Comparison of ENCODE assay signal across 21 mouse cellular contexts in the genomic region with DNA sequence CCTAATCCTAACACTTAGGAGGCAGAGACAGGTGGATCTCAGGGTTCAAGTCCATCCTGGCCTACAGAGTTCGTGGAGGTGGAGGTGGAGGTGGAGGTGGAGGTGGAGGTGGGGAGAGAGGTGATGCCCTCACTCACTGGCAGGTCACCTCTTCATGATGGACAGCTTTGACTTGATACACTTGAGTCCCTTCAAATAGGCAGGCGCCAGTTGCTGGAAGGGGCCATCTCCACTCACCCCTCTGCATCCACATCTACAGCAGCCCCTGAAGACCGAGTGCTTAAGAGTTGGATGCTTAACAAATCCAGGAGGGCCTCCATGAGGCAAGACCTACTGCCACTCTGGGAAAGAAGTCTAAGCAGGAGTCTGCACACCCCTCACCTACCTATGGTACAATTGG. TPM values are rescaled to one million over a fixed set of nuclear protein-coding genes. Genes with fewer than 3 reads are reported as not detected.
DNase-seq lines count a peak whose midpoint lies in the region; TF ChIP-seq lines count a peak whose summit lies in the region.
"Had no signal": no experiment of that assay in that cellular context is flagged by ENCODE, and none has a peak within 500 bp of the region (broad histone marks: within the 10 kb centered on the region; RNA-seq: fewer than 3 reads in every experiment).

No protein-coding gene starts in this region.

- H3K27me3 ChIP-seq in heart, adult 2 months (ENCODE audit: control insufficient read depth, insufficient read depth, low read length) = no peaks in the 10 kb centered on the region
- H3K27me3 ChIP-seq in heart, embryonic 10.5 days (ENCODE audit: insufficient read depth, poor library complexity, severe bottlenecking) = no peaks in the 10 kb centered on the region
- H3K27me3 ChIP-seq: CH12.LX, Patski had no signal

- H3K27ac ChIP-seq in heart, adult 2 months = no peak overlapping the region
- H3K27ac ChIP-seq in heart, embryonic 10.5 days = no peak overlapping the region

- TF ChIP-seq CTCF in heart, adult 2 months (IDR thresholded peaks at IDR 0.05) = no peak

- no peaks in the 10 kb centered on the region for H3K79me2 ChIP-seq in heart, adult 2 months (replicated peaks; ENCODE audit: control insufficient read depth, insufficient read depth, low read length)

- H3K9ac ChIP-seq in heart, adult 2 months (ENCODE audit: low read depth, low read length) = no peak overlapping the region

- peak; percentile 80 for DNase-seq in heart, adult 11 months
- DNase-seq in heart, adult 2 months = no peak
- peak; percentile 54 for DNase-seq in heart, embryonic 10.5 days (ENCODE audit: low spot score)
- no peak for DNase-seq in heart, postnatal 25 days (ENCODE audit: low spot score)
- DNase-seq: adrenal gland, adult 2 months; adrenal gland, adult 8-10 months; adrenal gland, postnatal 10 days; adrenal gland, postnatal 14 days; adrenal gland, postnatal 25 days; adrenal gland, postnatal 36 days; B cell, adult 2 months; cerebellum, adult 11 months; cerebellum, adult 11-12 months; cerebellum, adult 18-20 months had no signal

- H3K9me3 ChIP-seq in heart, embryonic 10.5 days = no peaks in the 10 kb centered on the region
- H3K9me3 ChIP-seq: G1E had no signal

- no peak for TF ChIP-seq EP300 in heart, adult 2 months (IDR thresholded peaks at IDR 0.05; ENCODE audit: insufficient read depth, low read depth, low read length)

- peaks cover 2% of the 10 kb centered on the region; the same call in 1 of the 2 replicates for H3K4me1 ChIP-seq in heart, adult 2 months (ENCODE audit: control insufficient read depth, insufficient read depth, low read length)
- no peaks in the 10 kb centered on the region; the same call in 1 of the 2 replicates for H3K4me1 ChIP-seq in heart, embryonic 10.5 days

- no peak overlapping the region for H3K4me3 ChIP-seq in heart, adult 2 months
- no peak overlapping the region for H3K4me3 ChIP-seq in heart, embryonic 10.5 days

- intact Hi-C loops in heart, adult 2 months (cut with DNase I) = no loop called here
- intact Hi-C loops in heart, postnatal 25 days (cut with DNase I) = no loop called here

- no peaks in the 10 kb centered on the region for H3K36me3 ChIP-seq in heart, adult 2 months (ENCODE audit: control insufficient read depth, insufficient read depth, low read length)
- H3K36me3 ChIP-seq in heart, embryonic 10.5 days = peaks cover 99% of the 10 kb centered on the region

- no peak for TF ChIP-seq POLR2A in heart, adult 2 months (IDR thresholded peaks at IDR 0.05; ENCODE audit: insufficient read depth, low read depth, low read length)

- WGBS in heart, adult 2 months = 89% methylated on average over 3 of the region's 3 CpGs
- WGBS in heart, embryonic 10.5 days = 87% methylated on average over 3 of the region's 3 CpGs

RNA-seq across cellular contexts. Expression of gene Usp22, which starts 11.5 kb away (rescaled TPM):
- 10 to 100 TPM; 21.7 to 27.1 TPM for total RNA-seq in heart, adult 2 months (2021)
- 22.6 and 26.7 TPM in 2 replicates for polyA plus RNA-seq in heart, adult 2 months (2012; rRNA removed)
- polyA plus RNA-seq in heart, embryonic 10.5 days (2016; fragmentation: Nextera tagmentation; extraction: Ambion mirVana) = 105 and 106 TPM in 2 replicates
- 10 to 100 TPM; 28.1 to 30.6 TPM for total RNA-seq in heart, postnatal 25 days (2021)

RNA-seq across cellular contexts. Expression of gene Tnfrsf13b, which starts 36.8 kb away (rescaled TPM):
- total RNA-seq in heart, adult 2 months (2021) = under 1 TPM; 0.25 to 0.70 TPM
- polyA plus RNA-seq in heart, adult 2 months (2012; rRNA removed) = 1.5 and 4.4 TPM in 2 replicates
- 1.1 and 1.2 TPM in 2 replicates for polyA plus RNA-seq in heart, embryonic 10.5 days (2016; fragmentation: Nextera tagmentation; extraction: Ambion mirVana)
- total RNA-seq in heart, postnatal 25 days (2021) = 1 to 10 TPM in 1 of 2 experiments, under 1 TPM in 1; 0.44 to 1.0 TPM
- polyA plus RNA-seq: C2C12, Patski had no signal

RNA-seq across cellular contexts. Expression of gene Aldh3a1, which starts 44.0 kb away (rescaled TPM):
- total RNA-seq in heart, adult 2 months (2021) = 1 to 10 TPM; 1.0 to 1.6 TPM
- 1.1 and 3.3 TPM in 2 replicates for polyA plus RNA-seq in heart, adult 2 months (2012; rRNA removed)
- polyA plus RNA-seq in heart, embryonic 10.5 days (2016; fragmentation: Nextera tagmentation; extraction: Ambion mirVana) = not detected in 2 replicates
- 1 to 10 TPM in 1 of 2 experiments, under 1 TPM in 1; 0.87 to 1.8 TPM for total RNA-seq in heart, postnatal 25 days (2021)
- total RNA-seq: adrenal gland, postnatal 14 days; adrenal gland, postnatal 4 days had no signal
- polyA plus RNA-seq: activated CD4-positive, CD25-positive, alpha-beta regulatory T cell, adult 4 months; CD4-positive, CD25-positive, alpha-beta regulatory T cell, adult 4 months; G1E; Patski had no signal

Comparison
In these comparisons a context has a peak if more than half of its experiments do, and no peak if none do; other contexts are left out.
1. DNase-seq: peak in heart, adult 11 months (single experiment) and heart, embryonic 10.5 days (single experiment); none in heart, adult 2 months (0 of 2) and heart, postnatal 25 days (single experiment).